Mouse (Mus musculus): Measurements from ENCODE around the gene Nap1l1. TPM values are rescaled to one million over a fixed set of nuclear protein-coding genes. Genes with fewer than 3 reads are reported as not detected.

Nap1l1 gene
- polyA plus RNA-seq, 1 experiment from 2014 or later, result 234 TPM

DNA sequence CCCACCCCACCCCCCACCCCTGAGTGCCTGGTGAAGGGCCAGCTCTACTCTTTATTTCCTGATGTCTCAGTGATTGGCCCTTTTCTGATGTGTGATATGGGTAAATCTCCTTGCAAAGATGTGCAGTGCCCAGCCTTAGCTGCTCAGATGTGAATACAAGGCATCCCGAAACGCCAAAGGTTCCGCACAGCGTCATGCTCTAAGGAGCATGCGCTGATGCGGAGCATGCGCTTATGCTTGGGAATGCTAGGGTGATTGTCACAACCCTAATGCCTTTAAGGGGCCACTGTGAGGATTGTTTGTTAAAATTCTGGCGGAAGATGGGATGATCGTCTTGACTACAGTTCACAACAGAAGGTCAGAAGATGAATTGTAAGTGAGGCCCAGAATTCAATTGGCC, 67.7 kb downstream of the Nap1l1 start:
- peaks cover 24% of the 10 kb centered on the region for H3K4me1 ChIP-seq (ENCODE audit: control insufficient read depth, insufficient read depth, low read length)
- no peak overlapping the region for H3K9ac ChIP-seq (ENCODE audit: low read depth, low read length)
- 86% methylated on average over 9 of the region's 9 CpGs for WGBS
- no peak for DNase-seq (ENCODE audit: low spot score)
- H3K4me3 ChIP-seq (ENCODE audit: low read depth, low read length), result no peak overlapping the region
- ATAC-seq (ENCODE audit: low read depth), result no peak
- H3K4me2 ChIP-seq (ENCODE audit: low read depth, low read length), result no peak overlapping the region
- H3K27me3 ChIP-seq (replicated peaks; ENCODE audit: control insufficient read depth, insufficient read depth, low read length), result no peaks in the 10 kb centered on the region
- H3K36me3 ChIP-seq (ENCODE audit: control insufficient read depth, insufficient read depth, low read length), result no peaks in the 10 kb centered on the region
- H3K27ac ChIP-seq (replicated peaks; ENCODE audit: low read depth, low read length), result no peak overlapping the region
- H3K9me3 ChIP-seq (ENCODE audit: control insufficient read depth, low read length), result no peaks in the 10 kb centered on the region

DNA sequence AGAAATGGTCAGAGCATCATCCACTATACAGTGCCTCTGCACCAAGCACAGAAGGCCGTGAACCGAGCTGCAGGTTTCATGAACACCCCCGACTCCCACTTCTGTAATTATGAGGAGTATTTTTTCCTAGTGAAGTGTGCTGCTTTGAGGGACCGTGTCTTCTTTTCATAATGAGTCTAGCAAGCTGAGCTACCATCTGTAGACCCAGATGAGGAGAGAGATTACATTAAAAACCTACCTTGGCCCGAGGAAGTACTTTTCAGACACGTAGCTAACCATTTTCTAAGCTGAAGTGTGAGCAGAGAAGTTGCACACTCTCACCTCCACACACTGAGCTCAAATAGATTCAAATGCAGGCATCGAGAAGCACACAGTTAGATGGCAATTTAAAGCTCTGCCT, 70.1 kb downstream of the Nap1l1 start:
- WGBS, result 77% methylated on average over 7 of the region's 7 CpGs

DNA sequence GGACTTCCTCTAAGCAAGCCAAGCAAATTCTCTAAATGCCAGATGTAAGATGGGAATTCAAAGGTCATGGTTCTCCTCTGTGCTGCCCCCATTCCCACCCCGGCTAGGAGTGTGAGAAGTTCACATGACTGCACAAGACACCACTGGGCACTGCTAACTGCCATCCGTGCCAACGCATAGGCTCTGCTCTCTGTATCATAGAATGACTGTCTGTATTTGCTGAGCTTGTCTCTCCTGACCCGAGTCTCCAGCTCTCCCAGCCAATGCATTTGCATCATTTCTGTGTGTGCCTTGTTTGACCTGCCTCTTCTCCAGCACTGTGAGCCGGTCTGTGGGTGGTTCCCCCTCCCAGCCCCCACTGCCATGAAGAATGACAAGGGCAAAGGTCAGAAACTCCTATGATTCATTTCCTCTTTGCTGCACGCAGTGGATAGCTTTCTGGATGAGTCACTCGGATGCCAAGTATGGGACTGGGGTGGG, 70.8 kb downstream of the Nap1l1 start:
- Histone ChIP-seq H3K4me2 (ENCODE audit: low read depth, low read length) (no peak overlapping the region), H3K9me3 (ENCODE audit: control insufficient read depth, low read length) (no peaks in the 10 kb centered on the region), H3K27ac (replicated peaks; ENCODE audit: low read depth, low read length) (no peak overlapping the region), H3K9ac (ENCODE audit: low read depth, low read length) (no peak overlapping the region), H3K4me3 (ENCODE audit: low read depth, low read length) (no peak overlapping the region), H3K4me1 (ENCODE audit: control insufficient read depth, insufficient read depth, low read length) (peaks cover 20% of the 10 kb centered on the region), H3K36me3 (ENCODE audit: control insufficient read depth, insufficient read depth, low read length) (no peaks in the 10 kb centered on the region), H3K27me3 (replicated peaks; ENCODE audit: control insufficient read depth, insufficient read depth, low read length) (no peaks in the 10 kb centered on the region)
- DNase-seq (ENCODE audit: low spot score) (no peak), ATAC-seq (ENCODE audit: low read depth) (peak; percentile 31; the same call in 1 of the 2 replicates)
- WGBS, result 23% methylated on average over 7 of the region's 7 CpGs

More for the DNA sequence above, 70.1 kb downstream of the Nap1l1 start:
- no peaks in the 10 kb centered on the region for H3K36me3 ChIP-seq (ENCODE audit: control insufficient read depth, insufficient read depth, low read length)
- DNase-seq (ENCODE audit: low spot score), result no peak
- H3K27me3 ChIP-seq (replicated peaks; ENCODE audit: control insufficient read depth, insufficient read depth, low read length), result no peaks in the 10 kb centered on the region
- peaks cover 24% of the 10 kb centered on the region for H3K4me1 ChIP-seq (ENCODE audit: control insufficient read depth, insufficient read depth, low read length)
- H3K9ac ChIP-seq (ENCODE audit: low read depth, low read length), result no peak overlapping the region
- H3K4me2 ChIP-seq (ENCODE audit: low read depth, low read length), result no peak overlapping the region
- ATAC-seq (ENCODE audit: low read depth), result no peak
- H3K9me3 ChIP-seq (ENCODE audit: control insufficient read depth, low read length), result no peaks in the 10 kb centered on the region
- H3K27ac ChIP-seq (replicated peaks; ENCODE audit: low read depth, low read length), result no peak overlapping the region
- no peak overlapping the region for H3K4me3 ChIP-seq (ENCODE audit: low read depth, low read length)

GRCm38 (mm10) chr10:111544311-111544710, 71.3 kb downstream of the Nap1l1 start:
- 60% methylated on average over 4 of the region's 4 CpGs for WGBS
- no peak overlapping the region for H3K4me3 ChIP-seq (ENCODE audit: low read depth, low read length)
- H3K4me2 ChIP-seq (ENCODE audit: low read depth, low read length), result no peak overlapping the region
- H3K9ac ChIP-seq (ENCODE audit: low read depth, low read length), result no peak overlapping the region
- H3K9me3 ChIP-seq (ENCODE audit: control insufficient read depth, low read length), result no peaks in the 10 kb centered on the region
- peaks cover 15% of the 10 kb centered on the region for H3K4me1 ChIP-seq (ENCODE audit: control insufficient read depth, insufficient read depth, low read length)
- no peaks in the 10 kb centered on the region for H3K27me3 ChIP-seq (replicated peaks; ENCODE audit: control insufficient read depth, insufficient read depth, low read length)
- no peak overlapping the region for H3K27ac ChIP-seq (replicated peaks; ENCODE audit: low read depth, low read length)
- ATAC-seq (ENCODE audit: low read depth) (no peak), DNase-seq (ENCODE audit: low spot score) (no peak)
- H3K36me3 ChIP-seq (ENCODE audit: control insufficient read depth, insufficient read depth, low read length), result no peaks in the 10 kb centered on the region

GRCm38 (mm10) chr10:111545648-111546047, 72.6 kb downstream of the Nap1l1 start:
- Histone ChIP-seq H3K9ac (ENCODE audit: low read depth, low read length) (no peak overlapping the region), H3K4me1 (ENCODE audit: control insufficient read depth, insufficient read depth, low read length) (peaks cover 14% of the 10 kb centered on the region; the same call in 1 of the 2 replicates), H3K4me3 (ENCODE audit: low read depth, low read length) (no peak overlapping the region), H3K9me3 (ENCODE audit: control insufficient read depth, low read length) (no peaks in the 10 kb centered on the region), H3K4me2 (ENCODE audit: low read depth, low read length) (no peak overlapping the region), H3K27ac (replicated peaks; ENCODE audit: low read depth, low read length) (no peak overlapping the region), H3K36me3 (ENCODE audit: control insufficient read depth, insufficient read depth, low read length) (no peaks in the 10 kb centered on the region), H3K27me3 (replicated peaks; ENCODE audit: control insufficient read depth, insufficient read depth, low read length) (no peaks in the 10 kb centered on the region)
- ATAC-seq (ENCODE audit: low read depth) (no peak), DNase-seq (ENCODE audit: low spot score) (no peak)
- 80% methylated on average over 4 of the region's 4 CpGs for WGBS

Other genes with a start within 250 kb of the Nap1l1 start
- 4.0 and 5.8 TPM in 2 replicates for gene Bbs10, start 174.5 kb upstream of the Nap1l1 start, polyA plus RNA-seq (2014; fragmentation: Nextera tagmentation; extraction: Ambion mirVana)
- 36.2 and 43.6 TPM in 2 replicates for gene Phlda1, start 33.1 kb downstream of the Nap1l1 start, polyA plus RNA-seq (2014; fragmentation: Nextera tagmentation; extraction: Ambion mirVana)